Mouse (Mus musculus) frontal cortex, postnatal 10 days (tissue): ENCODE results near the gene Nrsn2.
A peak's percentile ranks its signal among the peaks of the same experiment; 100 is the strongest.

ENCODE experiments used
- DNase-seq, 2 experiments: peaks; one replicate each; pipeline ENCODE4 v3.0.0; 2022; ENCODE audit warnings: low spot score in 2 of 2, mixed read lengths in 1 of 2

The Nrsn2 gene

GRCm38 (mm10) chr2:152343329-152344213, 32.9 kb downstream of the Nrsn2 start, which contains the start of gene Trib3:
Gene Trib3, minus strand, starts transcription at chr2:152344032.
- peak; percentile 64 to 71 for DNase-seq

GRCm38 (mm10) chr2:152339631-152340179, 36.7 kb downstream of the Nrsn2 start:
- DNase-seq = no peak

DNA sequence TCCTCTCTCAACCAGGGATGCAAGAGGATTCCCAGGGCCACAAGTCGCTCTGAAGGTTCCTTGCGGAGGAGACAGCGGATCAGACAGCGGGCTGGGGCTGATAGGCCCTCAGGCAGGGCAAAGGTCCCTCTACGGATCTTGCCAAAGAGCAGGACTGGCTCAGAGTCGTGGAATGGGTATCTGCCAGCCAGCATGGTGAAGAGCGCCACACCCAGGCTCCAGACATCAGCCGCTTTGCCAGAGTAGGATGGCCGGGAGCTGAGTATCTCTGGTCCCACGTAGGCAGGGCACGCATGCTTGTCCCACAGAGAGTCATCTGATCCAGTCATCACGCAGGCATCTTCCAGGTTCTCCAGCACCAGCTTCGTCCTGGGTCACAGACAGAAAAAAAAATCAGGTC, 38.1 kb downstream of the Nrsn2 start:
- no peak for DNase-seq

GRCm38 (mm10) chr2:152337591-152338212, 38.7 kb downstream of the Nrsn2 start:
- no peak for DNase-seq

DNA sequence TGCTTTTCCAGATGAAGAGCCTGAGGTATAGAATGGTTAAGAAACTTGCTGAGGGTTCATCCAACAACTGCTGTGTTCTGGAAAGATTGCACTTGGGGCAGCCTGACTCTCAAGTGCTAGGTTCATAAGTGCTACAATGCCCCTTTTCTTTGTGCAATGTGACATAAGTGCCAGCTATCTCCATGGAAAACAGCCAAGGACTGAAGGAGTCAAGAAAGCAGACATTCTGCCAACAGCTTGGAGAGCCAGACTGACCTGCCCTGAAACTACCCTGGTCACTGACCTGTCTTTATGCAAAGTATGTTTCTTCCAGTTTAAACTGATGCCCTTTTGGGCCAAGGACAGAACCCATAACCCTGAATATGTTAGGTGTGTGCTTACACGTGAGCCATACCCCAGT, 39.6 kb downstream of the Nrsn2 start:
- no peak for DNase-seq

DNA sequence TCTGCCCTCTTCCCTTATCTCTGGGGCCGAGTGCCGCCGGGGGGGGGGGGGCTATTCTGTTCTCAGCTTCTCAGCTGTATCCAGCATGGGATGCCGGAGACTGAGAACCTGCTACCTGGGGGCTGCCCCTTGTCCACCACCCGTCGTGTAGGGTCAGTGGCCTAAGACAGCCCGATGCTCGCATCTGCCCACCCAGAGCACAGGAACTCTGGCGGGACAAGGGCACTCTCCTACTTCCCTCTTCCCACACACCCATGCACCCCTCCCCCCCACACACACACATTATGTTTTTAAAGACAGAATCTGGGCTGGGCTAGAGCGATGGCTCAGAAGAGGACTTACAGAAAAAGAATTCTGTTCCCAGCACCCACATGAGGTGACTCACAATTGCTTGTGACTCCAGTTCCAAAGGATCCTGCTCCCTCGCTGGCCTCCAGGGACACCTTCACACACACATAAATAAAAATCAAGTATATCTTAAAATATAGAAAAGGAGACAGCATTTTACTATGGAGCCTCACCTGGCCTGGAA, 41.1 kb downstream of the Nrsn2 start:
- no peak for DNase-seq

DNA sequence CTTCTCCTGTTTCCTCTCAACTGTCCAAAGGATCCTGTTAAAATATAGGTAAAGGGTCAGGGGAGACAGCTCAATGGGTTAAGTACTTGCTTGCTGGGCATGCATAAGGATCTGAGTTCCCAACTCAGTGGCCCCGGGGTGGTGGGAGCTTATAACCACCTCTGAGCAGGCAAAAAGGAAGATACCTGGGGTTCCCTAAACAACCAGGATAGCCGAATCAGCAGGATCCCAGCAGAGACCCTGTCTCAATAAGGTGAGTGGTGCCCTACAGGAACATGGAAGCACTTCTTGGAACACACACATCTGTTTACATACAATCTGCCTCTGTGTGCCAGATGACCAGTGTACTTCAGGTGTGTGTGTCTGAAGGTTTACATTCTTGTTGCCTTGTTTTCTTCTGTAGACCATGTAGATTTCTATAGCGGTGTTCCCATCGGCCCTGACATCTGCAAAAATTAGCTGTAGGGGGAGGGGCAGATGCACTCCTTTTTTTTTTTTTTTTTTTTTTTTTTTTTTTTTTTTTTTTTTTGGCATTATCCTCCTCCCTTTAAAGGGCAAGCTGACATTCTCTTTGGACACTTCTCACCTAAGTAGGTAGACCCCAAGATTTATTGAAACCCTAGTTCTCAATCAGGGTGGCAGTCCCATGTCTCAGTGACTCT, 43.0 kb downstream of the Nrsn2 start:
- DNase-seq = no peak

DNA sequence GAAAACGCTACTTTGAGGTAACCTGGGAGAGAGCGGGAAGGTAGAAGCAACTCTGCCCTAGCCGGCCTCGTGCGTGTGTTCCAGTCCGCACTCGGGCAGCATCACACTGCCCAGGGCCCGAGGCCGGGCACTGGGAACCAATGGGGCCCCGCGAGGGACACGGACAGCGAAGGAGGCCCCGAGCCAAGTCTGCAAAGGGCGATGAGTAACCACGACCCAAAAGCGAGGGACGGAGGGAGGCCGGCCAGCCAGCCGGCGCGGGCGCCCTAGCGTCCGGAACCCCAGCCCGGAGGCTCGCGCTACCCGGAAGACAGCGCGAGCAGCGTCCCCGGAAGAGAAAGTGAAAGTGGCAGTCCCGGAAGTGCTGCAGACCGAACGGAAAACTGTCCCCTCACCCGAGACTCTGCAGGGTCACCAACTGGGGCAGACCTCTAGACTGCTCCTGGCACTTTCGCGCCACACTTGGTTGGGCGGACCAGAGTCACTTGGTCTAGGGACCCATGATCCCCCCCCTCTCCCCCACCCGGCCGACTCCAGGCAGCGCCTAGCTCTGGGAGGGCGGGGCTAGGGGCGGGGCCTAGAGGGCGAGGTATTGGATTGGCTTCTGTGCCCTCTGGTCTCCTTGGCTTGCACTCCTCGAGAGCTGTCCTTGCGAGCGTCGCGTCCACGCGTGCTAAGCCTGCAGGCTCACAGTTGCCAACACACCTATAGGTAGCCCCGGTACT, 44.2 kb downstream of the Nrsn2 start, which contains the start of gene Rbck1:
TSS of gene Rbck1 (minus strand) at position 553 of the 725 bp plus-strand sequence.
- peak; percentile 83 to 90 for DNase-seq

DNA sequence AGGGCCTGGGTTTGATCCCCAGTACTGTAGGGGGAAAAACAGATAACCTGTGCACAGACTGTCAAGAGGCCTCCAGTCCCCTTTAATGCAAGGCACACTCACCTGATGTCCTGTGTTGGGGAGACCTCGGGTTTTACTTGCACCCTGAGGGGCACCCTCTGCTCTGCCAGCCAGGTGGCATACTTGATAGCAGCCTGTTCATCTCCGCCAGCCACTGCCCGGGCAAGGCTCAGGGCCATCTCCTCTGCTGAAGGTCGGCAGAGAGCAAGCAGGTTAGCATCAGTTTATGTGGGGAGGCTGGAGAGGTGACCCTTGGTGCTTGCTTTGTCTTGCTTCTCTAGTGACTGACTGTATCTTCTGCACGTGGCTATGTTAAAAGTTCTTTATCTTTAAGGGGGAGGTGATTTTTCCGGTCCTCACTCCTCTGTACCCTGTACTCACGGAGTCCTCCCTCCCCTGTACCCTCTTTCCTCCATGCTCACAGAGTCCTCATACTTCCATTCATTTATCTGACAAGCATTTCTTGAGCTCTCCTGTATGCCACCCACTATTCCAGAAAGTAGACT, 45.5 kb downstream of the Nrsn2 start:
- DNase-seq = no peak

- no peak for DNase-seq
Observed at GRCm38 (mm10) chr2:152327980-152328379, 48.5 kb downstream of the Nrsn2 start.

GRCm38 (mm10) chr2:152326654-152327053, 49.8 kb downstream of the Nrsn2 start:
- no peak for DNase-seq

- DNase-seq = no peak
Observed at GRCm38 (mm10) chr2:152326157-152326556, 50.3 kb downstream of the Nrsn2 start.

- no peak for DNase-seq
Observed at GRCm38 (mm10) chr2:152324842-152325241, 51.6 kb downstream of the Nrsn2 start.

- DNase-seq = no peak
Observed at GRCm38 (mm10) chr2:152323971-152324370, 52.5 kb downstream of the Nrsn2 start.

DNA sequence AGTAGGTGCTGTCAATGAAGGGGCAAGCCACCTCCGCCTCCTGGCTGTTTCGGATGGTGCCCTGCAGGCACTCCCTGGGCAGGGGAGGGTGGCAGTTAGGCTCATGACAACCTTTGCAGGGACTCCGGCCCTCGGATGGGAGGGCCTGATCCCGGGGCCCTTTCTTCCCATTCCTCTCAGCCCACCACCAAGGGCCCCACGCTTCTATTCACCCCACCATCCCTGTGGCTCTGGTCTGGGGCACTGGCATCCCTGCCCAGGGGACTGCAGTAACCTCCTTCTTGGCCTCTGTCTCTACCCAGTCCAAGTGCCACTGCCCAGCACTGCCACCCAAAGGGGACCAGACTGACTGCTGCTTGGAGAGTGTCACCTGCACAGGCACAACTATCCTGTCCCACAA, 54.2 kb downstream of the Nrsn2 start:
- no peak for DNase-seq

GRCm38 (mm10) chr2:152321558-152321957, 54.9 kb downstream of the Nrsn2 start:
- DNase-seq = no peak
